Mouse (Mus musculus) ovary, adult 2 months (tissue): ENCODE results near the gene Atad3a. TPM values are rescaled to one million over a fixed set of nuclear protein-coding genes. Genes with fewer than 3 reads are reported as not detected.

ENCODE experiments used
- polyA plus RNA-seq: library from polyadenylated mRNA; depleted of rRNA; stranded (reverse); fragments of >200 nt; gene quantifications from 2 replicates; pipeline ENCODE4 v1.2.3, GENCODE M21; 2012; rRNA removed

Gene Atad3a
- polyA plus RNA-seq: 164 and 228 TPM in 2 replicates

GRCm38 (mm10) chr4:155760613-155761355 is at the start of gene Atad3a:
Gene Atad3a, minus strand, starts transcription at chr4:155761093.

DNA sequence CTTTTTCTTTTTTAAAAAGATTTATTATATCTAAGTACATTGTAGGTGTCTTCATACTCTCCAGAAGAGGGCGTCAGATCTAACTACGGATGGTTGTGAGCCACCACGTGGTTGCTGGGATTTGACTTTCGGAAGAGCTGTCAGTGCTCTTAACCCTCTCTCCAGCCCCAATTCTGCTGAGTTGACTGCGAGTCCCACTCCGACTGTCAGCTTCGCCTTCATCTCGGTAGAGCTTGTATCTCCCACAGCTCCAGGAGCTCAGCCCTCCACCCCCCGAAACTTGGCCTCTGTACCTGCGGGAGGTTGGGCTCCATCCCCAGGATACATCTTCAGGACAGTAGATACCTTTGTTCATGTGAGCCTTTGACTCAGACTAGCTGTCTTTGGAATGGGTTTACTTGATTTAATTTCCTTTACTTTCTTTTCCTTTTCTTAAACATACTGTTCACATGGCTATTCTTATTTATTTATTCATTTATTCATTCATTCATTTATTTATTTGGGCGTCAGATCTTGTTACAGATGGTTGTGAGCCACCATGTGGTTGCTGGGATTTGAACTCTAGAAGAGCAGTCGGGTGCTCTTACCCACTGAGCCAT is 41.9 kb upstream of the Atad3a start, which contains the start of gene Mrpl20:
Gene Mrpl20 (plus strand): TSS at position 138 of the 599 bp plus-strand sequence.

DNA sequence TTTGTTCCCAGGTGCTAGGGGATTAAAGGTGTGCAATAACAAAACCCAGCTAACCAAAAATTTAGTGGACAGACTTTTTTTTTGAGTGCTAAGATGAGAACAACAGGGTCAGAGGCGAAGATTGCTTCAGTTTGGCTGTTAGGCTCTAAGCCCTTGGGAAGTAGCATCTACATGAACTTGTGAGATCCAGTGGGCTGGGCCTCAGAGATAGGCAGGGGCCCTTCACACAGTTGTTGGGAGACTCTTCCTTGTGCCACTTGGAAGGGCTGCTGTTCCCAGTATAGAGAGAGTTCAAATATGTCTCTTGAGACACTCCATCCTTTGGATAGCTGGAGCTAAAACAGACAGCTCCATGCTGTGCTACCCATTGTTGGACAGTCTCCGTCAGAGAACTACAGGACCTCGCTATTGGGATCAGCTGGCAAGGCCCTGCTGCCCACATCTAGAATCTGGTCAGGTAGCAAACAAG is 29.2 kb upstream of the Atad3a start, which contains the start of gene Ankrd65:
Gene Ankrd65 (plus strand): TSS at position 419 of the 469 bp plus-strand sequence.

GRCm38 (mm10) chr4:155785819-155786218 is 24.9 kb upstream of the Atad3a start, which contains the start of gene Tmem88b:
Gene Tmem88b, minus strand, starts transcription at chr4:155785874.

DNA sequence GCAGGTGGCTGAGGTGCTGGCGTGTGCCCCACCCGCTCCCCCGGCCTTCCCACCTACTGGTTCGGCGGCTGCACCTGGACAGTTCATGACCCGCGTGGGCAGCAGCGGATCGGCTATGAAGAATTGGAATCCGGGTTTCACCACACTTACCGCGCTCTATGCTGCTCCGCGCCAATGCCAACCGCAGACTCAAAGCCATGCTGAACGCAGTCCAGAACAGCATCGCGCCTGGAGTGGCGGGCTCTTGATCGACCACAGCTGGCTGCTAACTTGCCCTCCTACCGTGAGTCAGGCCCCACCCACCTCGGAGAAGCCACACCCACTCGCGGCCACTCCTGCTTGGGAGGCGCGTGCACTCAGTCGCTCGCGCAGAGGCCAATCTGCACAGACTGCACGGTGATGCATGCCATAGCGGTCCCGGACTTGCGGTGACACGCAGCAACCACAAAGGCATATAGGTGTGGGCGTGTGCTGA is 13.4 kb upstream of the Atad3a start, which contains the start of gene Vwa1:
Gene Vwa1 (minus strand): TSS at position 419 of the 475 bp plus-strand sequence.

GRCm38 (mm10) chr4:155734350-155734941 is 26.4 kb downstream of the Atad3a start, which contains the start of gene Tmem240:
Gene Tmem240, plus strand, starts transcription at chr4:155734800.

GRCm38 (mm10) chr4:155704721-155705591 is 55.9 kb downstream of the Atad3a start, which contains the start of gene Ssu72:
Gene Ssu72, plus strand, starts transcription at chr4:155704800.

GRCm38 (mm10) chr4:155694111-155694481 is 66.8 kb downstream of the Atad3a start, which contains the start of gene Fndc10:
Gene Fndc10, plus strand, starts transcription at chr4:155694342.

Other genes with a start within 250 kb of the Atad3a start
- gene Nadk, start 198.7 kb downstream of the Atad3a start, polyA plus RNA-seq: 159 and 161 TPM in 2 replicates
- gene Slc35e2, start 159.7 kb downstream of the Atad3a start, polyA plus RNA-seq: 10.1 and 12.7 TPM in 2 replicates
- 14.6 and 18.3 TPM in 2 replicates for gene Cdk11b, start 136.2 kb downstream of the Atad3a start, polyA plus RNA-seq
- not detected in 2 replicates for gene Gm10563, start 115.7 kb downstream of the Atad3a start, polyA plus RNA-seq
- 270 and 504 TPM in 2 replicates for gene Mmp23, start 107.7 kb downstream of the Atad3a start, polyA plus RNA-seq
- gene Mib2, start 91.9 kb downstream of the Atad3a start, polyA plus RNA-seq: 183 and 185 TPM in 2 replicates
- gene Fndc10, start 66.8 kb downstream of the Atad3a start, polyA plus RNA-seq: 119 and 120 TPM in 2 replicates
- gene Ssu72, start 56.3 kb downstream of the Atad3a start, polyA plus RNA-seq: 155 and 186 TPM in 2 replicates
- gene Tmem240, start 26.3 kb downstream of the Atad3a start, polyA plus RNA-seq: 4.8 and 6.1 TPM in 2 replicates
- 38.0 and 45.5 TPM in 2 replicates for gene Vwa1, start 13.6 kb upstream of the Atad3a start, polyA plus RNA-seq
- gene Tmem88b, start 24.8 kb upstream of the Atad3a start, polyA plus RNA-seq: 0.81 and 0.84 TPM in 2 replicates
- gene Ankrd65, start 29.3 kb upstream of the Atad3a start, polyA plus RNA-seq: 7.0 and 7.3 TPM in 2 replicates
- 47.9 and 50.3 TPM in 2 replicates for gene Mrpl20, start 41.8 kb upstream of the Atad3a start, polyA plus RNA-seq
- gene Ccnl2, start 51.4 kb upstream of the Atad3a start, polyA plus RNA-seq: 79.1 and 80.1 TPM in 2 replicates
- 206 and 229 TPM in 2 replicates for gene Aurkaip1, start 70.2 kb upstream of the Atad3a start, polyA plus RNA-seq
- gene Mxra8, start 78.6 kb upstream of the Atad3a start, polyA plus RNA-seq: 550 and 561 TPM in 2 replicates
- 237 and 243 TPM in 2 replicates for gene Dvl1, start 86.3 kb upstream of the Atad3a start, polyA plus RNA-seq
- 1.3 and 1.4 TPM in 2 replicates for gene Tas1r3, start 102.3 kb upstream of the Atad3a start, polyA plus RNA-seq
- 43.1 and 47.1 TPM in 2 replicates for gene Cptp, start 108.3 kb upstream of the Atad3a start, polyA plus RNA-seq
- 49.6 and 63.3 TPM in 2 replicates for gene Ints11, start 108.5 kb upstream of the Atad3a start, polyA plus RNA-seq
- gene Pusl1, start 130.7 kb upstream of the Atad3a start, polyA plus RNA-seq: 142 and 148 TPM in 2 replicates
- 47.6 and 51.6 TPM in 2 replicates for gene Acap3, start 130.7 kb upstream of the Atad3a start, polyA plus RNA-seq
- 132 and 145 TPM in 2 replicates for gene Ube2j2, start 182.7 kb upstream of the Atad3a start, polyA plus RNA-seq
- gene C1qtnf12, start 201.2 kb upstream of the Atad3a start, polyA plus RNA-seq: 68.8 and 73.0 TPM in 2 replicates
- 24.3 and 26.5 TPM in 2 replicates for gene B3galt6, start 231.6 kb upstream of the Atad3a start, polyA plus RNA-seq
- 48.7 and 65.1 TPM in 2 replicates for gene Sdf4, start 231.8 kb upstream of the Atad3a start, polyA plus RNA-seq